Mouse (Mus musculus) megakaryocyte, embryonic 14.5 days (primary cell): Measurements from ENCODE around the gene Ccdc22.

Experiments used
- FLI1 ChIP-seq: IDR thresholded peaks from 2 replicates; pipeline ENCODE4 v1.6.1; 2012; ENCODE audit warnings: low read length, inconsistent platforms, mixed read lengths
- GATA1 ChIP-seq: IDR thresholded peaks from 3 replicates; pipeline ENCODE4 v1.6.1; 2012; ENCODE audit warnings: mixed read lengths, low read length, inconsistent platforms, borderline replicate concordance

DNA sequence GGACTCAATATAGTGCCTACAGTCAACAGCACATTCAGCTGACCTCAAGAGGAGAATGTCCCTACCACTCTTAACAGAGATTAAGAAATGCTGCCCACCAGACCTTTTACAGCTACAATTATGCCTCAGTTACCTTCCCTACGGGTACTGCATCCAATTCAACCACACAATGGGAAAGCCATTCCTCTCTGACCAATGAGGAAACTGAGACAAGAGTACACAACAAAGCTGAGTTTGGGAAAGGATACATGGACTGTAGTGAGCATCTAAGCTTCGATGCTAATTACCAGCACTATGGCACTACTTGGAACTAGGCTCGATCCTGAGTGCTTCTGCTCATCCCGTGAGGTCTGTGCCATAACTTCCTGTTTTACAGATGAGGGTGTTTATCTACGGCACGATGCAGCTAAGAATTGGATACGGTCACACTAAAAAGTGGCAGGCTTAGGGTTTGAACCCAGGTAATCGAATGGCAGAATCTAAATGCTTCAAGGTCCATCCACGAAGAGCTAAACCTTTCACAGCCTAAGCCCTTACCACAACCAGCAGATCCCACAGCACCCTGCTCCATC is 33.7 kb downstream of the Ccdc22 start:
- TF ChIP-seq GATA1 = no peak
- no peak for TF ChIP-seq FLI1
